Mouse (Mus musculus) ES-E14 (cell line): ENCODE measurements at regions not wholly inside any gene's neighbourhood (a gene's known extent, or its start where the extent isn't known, plus 50 kb on each side); places are given as distances from the start of the nearest gene placed in this dataset.

Experiments
- HCFC1 ChIP-seq: IDR thresholded peaks from 2 replicates; pipeline ENCODE4 v1.6.1; 2012; ENCODE audit warnings: low read length, inconsistent platforms, borderline replicate concordance; ENCODE audit not compliant: insufficient read depth
- MAFK ChIP-seq: IDR thresholded peaks from 2 replicates; pipeline ENCODE4 v1.6.1; 2014; ENCODE audit warnings: mild to moderate bottlenecking, low read depth, low read length, inconsistent platforms; ENCODE audit not compliant: insufficient read depth
- ZC3H11A ChIP-seq: IDR thresholded peaks from 2 replicates; pipeline ENCODE4 v1.6.1; 2012; ENCODE audit warnings: low read depth, mild to moderate bottlenecking, inconsistent platforms, low read length, borderline replicate concordance
- ZNF384 ChIP-seq: IDR thresholded peaks from 2 replicates; pipeline ENCODE4 v1.6.1; 2012; ENCODE audit warnings: low read depth, low read length, inconsistent platforms

DNA sequence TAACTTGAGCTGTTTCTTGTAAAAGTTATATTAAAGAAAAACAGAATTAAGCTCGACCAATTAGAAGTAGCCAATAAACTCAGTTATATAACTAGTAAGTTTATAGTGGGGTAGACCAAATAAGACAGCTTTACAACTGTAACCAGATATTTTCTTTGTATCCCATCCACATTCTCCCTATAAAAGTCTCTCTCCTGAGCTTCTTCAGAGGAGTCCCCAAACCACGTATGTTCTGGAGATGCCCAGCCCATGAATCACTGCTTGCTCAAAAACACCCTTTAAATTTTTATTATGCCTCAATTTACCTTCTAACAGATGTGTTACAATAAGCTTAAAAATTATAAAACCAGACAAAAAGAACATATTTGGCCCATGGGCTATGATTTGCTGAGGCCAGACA is 270.1 kb downstream of the Ccdc91 start:
- TF ChIP-seq MAFK (no peak), ZNF384 (no peak), HCFC1 (no peak), ZC3H11A (no peak)
